Mouse (Mus musculus): Measurements from ENCODE around the gene Mbtd1. TPM values are rescaled to one million over a fixed set of nuclear protein-coding genes. Genes with fewer than 3 reads are reported as not detected.

Gene Mbtd1
- total and polyA plus RNA-seq, 3 experiments, result 19.9 to 46.5 (median 21.5) TPM

- TF ChIP-seq IRF4 (IDR thresholded peaks at IDR 0.05; ENCODE audit: low read depth, low read length) (peak; percentile 48; the same call in 1 of the 2 replicates), CHD2 (IDR thresholded peaks at IDR 0.05; ENCODE audit: low read length) (peak; percentile 44; the same call in 1 of the 2 replicates), JUND (conservative IDR thresholded peaks at IDR 0.05; ENCODE audit: low read depth, low read length) (no peak), ZMIZ1 (IDR thresholded peaks at IDR 0.05; ENCODE audit: low read depth, low read length) (0 out of 2 replicates have a peak, but pooled peaks have one; percentile 7), CHD1 (IDR thresholded peaks at IDR 0.05; ENCODE audit: low read depth, low read length) (peak; percentile 53; the same call in 1 of the 2 replicates), MYC (IDR thresholded peaks at IDR 0.05; ENCODE audit: low read depth, low read length) (peak; percentile 45; the same call in 1 of the 2 replicates), SIN3A (IDR thresholded peaks at IDR 0.05; ENCODE audit: low read length) (peak; percentile 92), EP300 (IDR thresholded peaks at IDR 0.05; ENCODE audit: low read length) (no peak), MAFK (IDR thresholded peaks at IDR 0.05; ENCODE audit: insufficient replicate concordance, low read length) (no peak), POLR2A (IDR thresholded peaks at IDR 0.05; ENCODE audit: low read depth, low read length) (peak; percentile 73; the same call in 1 of the 2 replicates), E2F4 (IDR thresholded peaks at IDR 0.05; ENCODE audit: insufficient replicate concordance, low read depth, low read length) (no peak), USF1 (IDR thresholded peaks at IDR 0.05; ENCODE audit: low read depth, low read length) (0 out of 2 replicates have a peak, but pooled peaks have one; percentile 5)
These were observed 616 bp upstream of the Mbtd1 start (continued) for GRCm38 (mm10) chr11:93884901-93885571.

- TF ChIP-seq POLR2A (IDR thresholded peaks at IDR 0.05; ENCODE audit: low read depth, low read length), result peak; percentile 40; the same call in 1 of the 2 replicates
- TF ChIP-seq CHD2 (IDR thresholded peaks at IDR 0.05; ENCODE audit: low read length), result peak; percentile 94
- TF ChIP-seq MXI1 (IDR thresholded peaks at IDR 0.05; ENCODE audit: low read depth, low read length), result peak; percentile 99
- TF ChIP-seq MAX (IDR thresholded peaks at IDR 0.05; ENCODE audit: low read length), result peak; percentile 82
- no peak for TF ChIP-seq TBP (conservative IDR thresholded peaks at IDR 0.05; ENCODE audit: low read depth, low read length)
- TF ChIP-seq USF1 (IDR thresholded peaks at IDR 0.05; ENCODE audit: low read depth, low read length), result 0 out of 2 replicates have a peak, but pooled peaks have one; percentile 10
- TF ChIP-seq PAX5 (IDR thresholded peaks at IDR 0.05; ENCODE audit: low read length), result no peak
- TF ChIP-seq MAFK (IDR thresholded peaks at IDR 0.05; ENCODE audit: insufficient replicate concordance, low read length), result no peak
- 0 out of 2 replicates have a peak, but pooled peaks have one; percentile 89 for TF ChIP-seq SIN3A (IDR thresholded peaks at IDR 0.05; ENCODE audit: low read length)
- peak; percentile 78; the same call in 1 of the 2 replicates for TF ChIP-seq MYC (IDR thresholded peaks at IDR 0.05; ENCODE audit: low read depth, low read length)
- 0 out of 4 replicates have a peak, but pooled peaks of 1 of the 2 experiments have one; percentile 0 for TF ChIP-seq CTCF (conservative IDR thresholded peaks at IDR 0.05 in 1 of 2, IDR thresholded peaks at IDR 0.05 in 1 of 2; ENCODE audit: low read depth in 2 of 2, low read length in 2 of 2)
- TF ChIP-seq BHLHE40 (IDR thresholded peaks at IDR 0.05; ENCODE audit: low read depth, low read length), result peak; percentile 95
- Histone ChIP-seq H3K27ac (ENCODE audit: insufficient read depth, low read depth) (peak overlapping the region; percentile 64), H3K4me3 (replicated peaks in 1 of 3; ENCODE audit: low read depth in 2 of 3, low read length in 2 of 3, poor library complexity in 1 of 3) (peak overlapping the region; percentile 84 to 95 (median 89)), H3K9me3 (replicated peaks; ENCODE audit: low read length) (no peaks in the 10 kb centered on the region), H3K4me2 (ENCODE audit: insufficient read depth, low read depth, poor library complexity, severe bottlenecking) (peak overlapping the region; percentile 93), H3K9ac (ENCODE audit: insufficient read depth, low read depth) (peak overlapping the region; percentile 89), H3K79me2 (replicated peaks; ENCODE audit: control insufficient read depth, extremely low read depth, insufficient read depth, poor library complexity, severe bottlenecking) (peaks cover 64% of the 10 kb centered on the region), H3K36me3 (replicated peaks in 1 of 2; ENCODE audit: control insufficient read depth in 1 of 2, insufficient read depth in 1 of 2, low read length in 1 of 2) (peaks cover 8 to 50% of the 10 kb centered on the region in 2 experiments), H3K27me3 (replicated peaks) (no peaks in the 10 kb centered on the region), H3K4me1 (ENCODE audit: control insufficient read depth in 1 of 2, insufficient read depth in 2 of 2) (peaks cover 8 to 55% of the 10 kb centered on the region in 2 experiments)
- DNase-seq (ENCODE audit: extremely low read depth), result peak; percentile 68
- in situ Hi-C loops (cut with MboI; ENCODE audit: low pct_ligation_motif_present, low pct_unique_long_range_greater_than_20kb, low sequenced_read_pairs), result no loop called here
- dilution Hi-C loops (cut with MboI; ENCODE audit: extremely low pct_ligation_motif_present, extremely low pct_unique_long_range_greater_than_20kb, low sequenced_read_pairs), result no loop called here
These were observed 893 bp downstream of the Mbtd1 start for GRCm38 (mm10) chr11:93886411-93887079.
